Mouse (Mus musculus) large intestine, adult 2 months (tissue): Measurements from ENCODE around the gene Fam124b. TPM values are rescaled to one million over a fixed set of nuclear protein-coding genes. Genes with fewer than 3 reads are reported as not detected.

Source experiments
- DNase-seq: peaks from one replicate; pipeline ENCODE4 v3.0.0-alpha.2; 2012; ENCODE audit warnings: low read depth, low spot score
- WGBS: fragments of 180-500 bp; shearing (Covaris S2); methylation state at CpG from one replicate; pipeline ENCODE4 v1.1.7; 2018; 5-methylcytosine and 5-hydroxymethylcytosine counted together
- polyA plus RNA-seq: library from polyadenylated mRNA; depleted of rRNA; stranded (reverse); fragments of >200 nt; gene quantifications from 2 replicates; pipeline ENCODE4 v1.2.3, GENCODE M21; 2012; rRNA removed

Fam124b gene
- polyA plus RNA-seq, 1 experiment = 0.05 TPM

DNA sequence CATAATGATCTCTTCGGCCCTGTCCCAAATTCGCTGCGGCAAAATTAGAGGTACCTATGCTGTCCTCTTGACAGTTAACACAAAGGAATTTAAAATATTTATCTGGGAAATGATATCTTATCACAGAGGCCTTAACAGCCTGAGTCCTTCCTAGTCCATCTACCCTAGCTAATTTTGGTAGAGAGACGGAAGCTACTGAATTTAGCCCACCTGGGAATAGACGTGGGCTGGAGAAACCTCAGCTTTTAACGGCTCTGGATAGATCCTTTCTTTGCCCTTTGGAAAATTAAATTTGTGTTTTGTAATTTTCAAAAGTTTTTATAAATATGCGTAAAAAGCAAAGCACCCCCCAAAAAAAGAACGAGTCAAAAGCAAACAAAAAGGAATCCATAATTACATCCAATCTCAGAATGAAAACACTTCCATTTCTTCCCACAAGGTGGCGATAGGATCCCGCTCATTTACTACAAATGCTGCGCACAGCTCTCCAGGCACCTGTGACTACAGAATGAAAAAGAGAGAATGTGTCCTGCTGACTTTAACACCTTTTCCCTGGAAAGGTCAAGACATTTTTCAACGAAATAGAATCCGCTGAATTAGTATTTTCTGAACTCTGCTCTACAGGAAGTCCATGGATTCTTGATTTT lies 37.4 kb downstream of the Fam124b start:
- DNase-seq = peak; percentile 11
- WGBS = 41% methylated on average over 13 of the region's 13 CpGs

DNA sequence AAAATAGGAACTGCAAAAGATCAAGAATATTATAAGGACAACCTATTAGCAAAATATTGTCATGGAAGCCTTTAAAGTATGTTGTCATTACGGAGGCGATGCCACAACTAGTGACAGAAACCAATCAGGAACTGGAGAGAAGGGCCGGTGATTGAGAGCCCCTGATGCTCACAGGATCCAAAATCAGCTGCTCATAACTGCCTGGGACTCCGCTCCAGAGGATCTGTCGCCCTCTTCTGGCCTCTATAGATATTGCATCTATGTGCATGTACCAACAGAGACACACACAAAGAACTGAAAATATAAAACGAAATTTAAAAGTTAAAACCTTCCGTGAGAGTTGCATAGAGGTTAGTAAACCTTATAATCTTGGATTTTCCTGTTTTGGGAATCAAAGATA lies 38.1 kb downstream of the Fam124b start:
- DNase-seq = no peak

DNA sequence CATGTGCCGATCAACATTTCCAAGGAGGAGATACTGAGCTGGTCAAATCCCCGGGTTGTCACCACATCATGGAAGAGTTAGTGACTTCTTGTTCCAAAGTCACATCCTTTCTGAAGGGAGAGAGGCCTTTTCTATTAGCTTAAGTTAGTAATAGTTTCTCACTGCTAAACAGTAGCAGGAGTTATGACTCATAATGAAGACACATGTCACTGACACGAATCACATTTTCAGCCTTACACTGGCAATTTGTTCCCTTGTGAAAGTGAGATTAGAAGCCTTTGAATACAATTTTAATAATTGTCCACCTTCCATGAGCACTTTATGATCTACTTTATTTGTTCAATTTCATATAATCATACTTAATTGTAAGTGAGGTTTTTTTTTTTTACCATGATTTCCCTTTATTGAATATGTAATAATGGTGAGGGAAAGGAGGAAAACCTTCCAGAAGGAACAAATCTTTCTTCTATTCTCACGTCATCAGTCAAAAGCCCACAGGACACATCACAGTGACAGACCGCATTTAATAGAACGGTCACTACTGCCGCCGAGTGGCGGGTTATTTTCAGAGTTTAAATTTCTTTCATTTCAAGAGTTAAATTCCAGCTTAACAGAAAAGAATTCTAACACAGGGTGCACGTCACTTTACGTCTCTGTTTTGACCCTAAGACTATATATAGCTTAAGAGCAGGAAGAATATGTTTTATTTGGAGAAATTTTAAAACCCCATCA lies 40.5 kb downstream of the Fam124b start:
- 56% methylated on average over 11 of the region's 11 CpGs for WGBS
- DNase-seq = no peak

More for the DNA sequence above, 38.1 kb downstream of the Fam124b start:
- 63% methylated on average over 7 of the region's 7 CpGs for WGBS

DNA sequence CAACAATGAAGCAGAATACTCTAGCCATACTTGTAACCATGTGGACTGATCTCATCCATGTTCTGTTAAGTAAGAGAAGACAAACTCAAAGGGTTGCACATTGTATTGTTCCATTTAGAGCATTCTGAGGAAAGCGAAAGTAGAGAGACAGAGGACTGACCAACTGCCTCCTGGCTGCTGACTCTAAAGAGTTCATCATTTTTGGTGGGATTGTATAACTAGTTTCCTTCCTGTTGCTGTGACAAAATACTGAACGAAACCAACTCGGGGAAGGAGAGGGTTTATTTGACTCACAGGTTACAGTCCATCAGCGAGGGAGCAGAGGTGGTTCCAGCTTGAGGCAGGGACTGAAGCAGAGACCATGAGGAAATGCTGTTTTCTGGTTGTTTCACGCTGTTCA lies 50.6 kb downstream of the Fam124b start:
- 75% methylated on average over 5 of the region's 5 CpGs for WGBS
- DNase-seq = no peak

DNA sequence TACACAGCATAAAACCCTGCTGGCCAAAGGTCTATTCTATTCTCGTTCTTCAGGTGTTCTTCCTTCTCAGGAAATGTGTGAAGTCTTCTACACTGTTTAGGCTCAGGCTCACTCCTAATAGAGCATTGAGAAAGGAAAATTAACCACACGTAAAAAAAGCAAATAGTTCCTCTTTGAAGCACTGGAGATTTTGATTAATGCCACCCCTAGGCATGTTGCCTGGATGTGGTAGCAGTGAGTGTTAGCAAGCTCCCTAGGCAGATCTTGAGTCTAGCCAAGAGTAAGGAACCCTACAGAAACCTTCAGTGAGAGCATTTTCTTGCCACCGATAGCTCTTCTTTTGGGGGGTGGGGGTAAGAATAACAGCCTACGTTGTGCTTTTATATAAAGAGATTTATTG lies 51.7 kb downstream of the Fam124b start:
- 59% methylated on average over 4 of the region's 4 CpGs for whole genome bisulfite sequencing

DNA sequence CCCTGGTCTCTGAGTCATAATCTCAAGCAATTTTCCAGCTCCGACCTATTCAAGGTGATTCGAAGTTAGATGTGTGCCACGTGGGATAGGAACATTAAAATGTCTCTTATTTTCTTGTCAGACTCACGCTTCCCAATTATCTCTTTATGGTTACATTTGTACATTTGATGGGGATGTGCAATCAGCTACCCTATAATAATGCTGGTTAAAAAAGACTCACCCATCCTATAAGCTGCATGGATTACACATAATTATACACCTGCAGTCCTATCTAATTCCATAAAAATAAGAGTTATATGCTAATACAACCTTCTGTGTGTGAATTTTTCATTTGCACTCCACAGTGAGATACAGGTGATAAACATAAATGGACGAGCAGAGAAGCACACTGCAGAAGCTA lies 52.9 kb downstream of the Fam124b start:
- 72% methylated on average over 5 of the region's 5 CpGs for WGBS
- DNase-seq = no peak

More for the DNA sequence above, 51.7 kb downstream of the Fam124b start:
- no peak for DNase-seq

DNA sequence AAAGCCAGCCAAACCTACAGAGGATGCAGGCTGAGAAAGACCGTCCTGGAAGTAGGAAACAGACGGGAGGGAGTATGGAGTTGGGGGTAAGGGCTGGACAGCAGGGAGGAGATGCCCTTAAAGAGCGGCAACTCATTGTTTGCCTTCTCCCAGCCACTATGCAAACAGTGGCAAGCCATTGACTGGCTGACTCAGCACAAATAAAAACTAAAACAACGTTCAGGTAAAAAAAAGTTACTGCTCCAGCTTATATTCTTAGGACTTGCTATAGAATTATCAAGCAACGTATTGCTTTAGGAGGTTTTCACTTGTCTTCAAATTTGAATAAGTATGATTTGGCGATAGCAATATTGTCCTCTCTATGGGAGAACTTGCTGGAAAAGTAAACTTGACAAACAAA lies 55.3 kb downstream of the Fam124b start:
- DNase-seq = no peak
- 43% methylated on average over 6 of the region's 6 CpGs for WGBS

DNA sequence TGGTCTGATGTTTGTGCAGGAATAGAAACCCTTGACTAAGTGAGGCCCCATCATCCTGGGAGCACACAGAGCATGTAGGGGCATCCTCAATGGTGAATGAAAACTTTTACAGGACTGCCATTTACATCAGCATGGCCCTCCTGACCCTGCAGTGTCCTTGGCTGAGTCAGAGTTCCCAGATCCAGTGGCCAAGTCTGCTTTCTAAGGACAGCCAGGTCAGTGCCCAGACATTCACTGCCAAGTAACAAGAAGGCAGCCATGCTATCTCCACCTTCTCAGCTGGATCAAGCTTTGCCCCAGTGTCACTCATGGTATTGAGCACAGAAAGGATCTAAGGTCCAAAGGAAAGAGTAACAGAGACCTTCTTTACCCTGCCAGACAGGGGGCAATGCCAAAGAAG lies 58.7 kb downstream of the Fam124b start:
- no peak for DNase-seq

DNA sequence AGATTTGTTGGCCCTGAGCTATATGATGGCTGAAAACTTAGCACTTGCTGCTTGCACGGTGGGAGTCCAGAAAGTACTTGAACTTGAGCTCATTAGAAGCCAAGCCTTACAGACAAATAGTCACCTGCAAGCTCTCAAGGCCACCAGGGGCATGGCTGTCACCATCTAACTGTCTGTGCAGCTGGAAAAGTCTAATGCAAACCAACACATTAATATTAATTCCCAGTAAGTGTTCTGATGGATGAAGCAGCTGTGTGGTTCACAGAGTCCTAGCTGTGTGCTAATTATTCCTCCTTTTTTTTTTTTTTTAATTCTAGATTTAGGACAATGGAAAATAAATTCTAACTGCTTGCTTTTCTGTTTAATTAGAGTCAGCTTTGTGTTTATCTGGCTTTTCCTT lies 63.4 kb downstream of the Fam124b start:
- WGBS = 71% methylated on average over 1 of the region's 1 CpGs
- no peak for DNase-seq

DNA sequence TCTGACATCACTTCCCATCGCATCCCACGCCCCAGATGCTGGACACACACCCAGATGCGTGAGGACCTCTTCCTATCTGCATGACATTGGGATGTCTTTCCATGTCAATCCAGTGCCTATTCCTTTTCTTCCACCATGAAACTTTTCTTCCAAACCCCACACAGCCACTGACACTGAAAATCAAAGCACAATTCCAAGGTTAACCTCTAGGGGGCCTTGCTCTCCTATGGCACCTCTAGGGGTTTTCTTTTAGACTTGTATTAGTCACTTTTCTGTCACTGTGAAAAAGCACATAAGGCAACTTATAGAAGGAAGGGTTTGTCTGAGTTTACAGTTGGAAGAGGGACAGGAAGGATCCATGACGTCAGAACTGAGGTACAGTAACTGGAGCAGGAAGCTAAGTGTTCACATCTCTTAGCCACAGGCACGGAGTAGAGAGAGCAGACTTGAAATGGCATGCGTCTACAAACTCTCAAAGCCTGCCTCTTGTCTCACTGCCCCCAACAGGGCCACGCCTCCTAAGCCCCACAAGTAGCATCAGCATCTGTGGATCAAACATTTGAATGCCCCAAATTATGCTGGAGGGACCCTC lies 65.1 kb downstream of the Fam124b start:
- DNase-seq = no peak
- 78% methylated on average over 7 of the region's 7 CpGs for WGBS

DNA sequence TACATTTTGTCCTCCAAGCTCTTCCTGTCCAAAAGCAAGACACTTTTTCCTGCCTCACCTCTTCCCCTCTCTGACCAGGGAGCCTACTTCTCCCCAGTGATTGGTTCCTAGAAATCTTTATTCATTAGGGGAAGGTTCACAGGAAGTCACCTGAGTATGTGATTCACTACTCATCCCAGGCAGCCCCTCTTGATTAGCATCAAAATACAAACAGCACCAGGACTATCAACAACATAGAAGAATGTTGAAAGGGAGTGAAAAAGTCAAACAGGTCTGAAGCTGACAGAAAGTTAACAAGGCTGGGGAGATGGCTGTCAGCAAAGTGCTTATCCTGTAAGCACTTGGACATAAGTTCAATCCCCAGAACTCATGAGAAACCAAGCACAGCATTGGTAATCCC lies 67.6 kb downstream of the Fam124b start:
- DNase-seq = no peak

Other genes with a start within 250 kb of the Fam124b start
- gene Cul3, start 122.0 kb upstream of the Fam124b start, polyA plus RNA-seq = 9.5 and 12.3 TPM in 2 replicates
- gene Gm45261, start 243.0 kb upstream of the Fam124b start, polyA plus RNA-seq = not detected in 2 replicates